Mouse (Mus musculus) embryo, embryonic 10 days (tissue): ENCODE measurements around the gene R3hdm2.

ENCODE experiments used
- DNase-seq: peaks from one replicate; pipeline ENCODE4 v3.0.0-alpha.2; 2015; ENCODE audit warnings: low spot score

Gene R3hdm2

DNA sequence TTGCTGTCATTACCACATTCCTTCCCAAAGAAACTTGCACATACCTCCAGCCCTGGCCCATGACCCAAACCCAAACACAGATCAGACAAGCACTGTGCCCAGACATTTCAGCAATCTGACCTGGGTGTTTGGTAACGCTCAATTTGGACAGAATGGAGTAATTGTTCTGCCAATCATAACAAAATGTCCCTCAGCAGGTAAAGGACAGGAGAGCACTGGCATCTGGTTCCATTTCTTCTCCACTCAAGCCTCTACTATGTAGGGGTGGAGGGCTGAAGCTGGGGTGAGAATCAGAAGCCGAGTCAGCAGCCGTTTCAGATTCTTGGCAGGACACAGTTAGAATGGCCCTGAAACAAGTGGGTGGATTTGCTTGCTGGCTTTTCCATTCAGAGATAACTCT lies 112.0 kb downstream of the R3hdm2 start:
- DNase-seq, result no peak

DNA sequence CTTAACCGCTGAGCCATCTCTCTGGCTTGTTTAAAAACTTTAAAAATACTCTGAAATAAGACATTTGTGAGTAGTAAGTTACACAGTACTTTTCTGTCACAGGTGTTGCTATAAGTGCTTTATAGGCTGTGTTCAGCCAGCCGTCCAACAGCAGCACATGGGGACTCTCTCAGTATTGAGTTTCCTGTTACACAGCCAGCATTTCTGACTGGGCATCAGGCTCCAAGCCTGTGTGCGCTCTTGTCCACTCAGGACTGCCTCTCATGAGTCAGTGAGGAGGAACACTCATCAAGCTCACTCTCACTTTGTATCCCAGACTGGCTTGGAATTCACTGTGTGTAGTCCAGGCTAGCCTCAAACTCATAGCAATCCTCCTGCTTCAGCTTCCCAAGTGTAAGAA lies 116.0 kb downstream of the R3hdm2 start:
- DNase-seq, result no peak

DNA sequence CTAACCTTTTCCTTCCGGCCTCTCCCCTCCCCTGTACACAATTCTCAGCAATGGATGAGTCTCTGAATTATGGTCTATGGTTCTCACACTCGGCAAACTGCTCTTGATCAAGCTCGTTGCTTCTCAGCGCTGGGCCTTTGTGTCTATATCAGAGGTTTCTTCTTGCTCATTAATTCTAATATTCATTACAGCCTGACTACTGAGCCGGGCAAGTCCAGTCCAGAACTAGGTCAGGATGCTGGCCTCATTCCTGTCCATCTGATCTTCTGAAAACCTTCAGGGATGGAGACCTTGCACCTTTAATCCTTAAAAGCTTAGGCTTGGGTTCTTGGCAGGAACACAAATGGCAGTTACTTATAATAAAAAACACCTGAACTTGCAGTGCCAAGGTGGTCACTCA lies 119.4 kb downstream of the R3hdm2 start:
- no peak for DNase-seq

DNA sequence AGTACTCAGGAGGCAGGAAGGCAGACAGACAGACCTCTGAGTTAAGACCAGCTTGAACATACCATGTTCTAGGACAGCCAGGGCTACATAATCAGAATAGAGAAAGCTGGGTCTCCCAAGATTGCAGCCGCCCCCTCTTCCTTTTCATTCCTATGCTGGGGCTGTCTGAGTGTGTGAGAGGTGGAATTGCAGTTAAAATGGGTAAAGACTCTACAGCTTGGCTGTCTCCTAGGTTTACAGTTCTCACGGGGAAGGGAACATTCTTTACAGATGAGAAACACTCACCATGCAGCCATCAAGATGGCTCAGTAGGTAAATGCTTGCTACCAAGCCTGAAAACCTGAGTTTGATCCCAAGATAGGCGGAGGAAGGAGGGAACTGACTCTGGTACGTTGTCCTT lies 119.9 kb downstream of the R3hdm2 start:
- DNase-seq, result no peak

DNA sequence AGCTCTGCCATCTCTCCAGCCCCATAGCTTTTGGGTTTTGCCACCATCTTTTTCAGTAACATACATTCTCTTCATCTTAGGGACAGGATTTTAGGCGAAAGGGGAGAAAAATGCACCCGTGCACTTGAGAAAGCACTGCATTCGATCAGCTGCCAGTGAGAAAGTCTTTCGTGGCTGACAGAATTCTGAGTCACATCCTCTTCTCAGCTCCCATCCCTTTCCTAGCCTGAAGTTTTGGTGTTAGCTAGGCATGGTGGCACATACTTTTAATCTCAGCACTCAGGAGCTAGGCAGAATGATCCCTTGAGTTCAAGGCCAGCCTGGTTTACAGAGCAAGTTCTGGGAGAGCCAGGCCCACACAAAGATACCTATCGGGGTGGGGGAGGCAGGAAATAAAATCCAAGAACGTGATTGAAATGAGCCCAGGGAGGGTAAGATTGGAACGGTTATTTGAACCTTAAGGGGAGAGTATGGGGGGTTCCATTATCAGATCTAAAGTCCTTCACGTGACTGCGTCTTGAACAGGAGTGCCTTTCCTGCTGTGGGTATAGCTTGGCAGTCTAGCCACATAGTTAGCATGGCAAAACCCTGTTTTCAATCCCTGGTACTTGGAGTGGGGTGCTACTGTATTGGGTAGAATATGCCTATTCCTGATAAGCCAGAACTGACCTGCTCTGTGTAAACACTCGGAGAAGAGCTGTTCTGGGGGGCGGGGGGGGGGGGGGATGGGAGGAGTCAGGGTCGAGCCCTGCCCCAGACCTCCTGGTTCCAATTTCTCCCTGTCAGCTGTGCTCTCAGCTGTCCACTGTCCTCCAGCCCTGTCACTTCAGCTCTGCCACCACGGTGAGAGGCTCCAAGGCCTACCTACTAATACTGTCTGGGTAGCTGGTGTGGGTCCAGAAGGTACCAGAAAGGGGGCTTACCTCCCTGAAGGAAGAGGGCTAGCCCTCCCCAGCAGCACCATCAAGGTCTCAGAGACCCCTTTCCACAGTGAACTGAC lies 121.1 kb downstream of the R3hdm2 start, which contains the start of gene Stac3:
Gene Stac3, plus strand, starts transcription at position 793 of the 1,000 bp plus-strand sequence.
- no peak for DNase-seq

DNA sequence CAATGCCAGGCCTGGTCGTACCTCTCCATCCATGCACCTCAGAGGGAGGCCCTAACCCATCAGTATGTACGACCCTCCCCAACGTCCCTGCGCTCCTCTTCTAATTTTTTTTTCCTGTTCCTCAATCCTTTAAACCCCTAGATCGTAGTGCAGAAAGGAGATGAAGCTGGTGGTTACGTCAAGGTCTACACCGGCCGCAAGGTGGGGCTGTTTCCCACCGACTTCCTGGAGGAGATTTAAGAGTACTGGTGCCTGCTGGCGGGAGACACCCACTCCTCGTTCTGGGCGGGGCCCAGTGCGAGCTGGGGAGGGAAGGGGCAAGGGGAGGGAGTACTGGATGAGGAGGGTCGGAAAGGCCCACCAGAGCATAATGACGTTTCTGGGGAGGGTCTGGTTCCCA lies 128.1 kb downstream of the R3hdm2 start:
- DNase-seq, result peak; percentile 87

DNA sequence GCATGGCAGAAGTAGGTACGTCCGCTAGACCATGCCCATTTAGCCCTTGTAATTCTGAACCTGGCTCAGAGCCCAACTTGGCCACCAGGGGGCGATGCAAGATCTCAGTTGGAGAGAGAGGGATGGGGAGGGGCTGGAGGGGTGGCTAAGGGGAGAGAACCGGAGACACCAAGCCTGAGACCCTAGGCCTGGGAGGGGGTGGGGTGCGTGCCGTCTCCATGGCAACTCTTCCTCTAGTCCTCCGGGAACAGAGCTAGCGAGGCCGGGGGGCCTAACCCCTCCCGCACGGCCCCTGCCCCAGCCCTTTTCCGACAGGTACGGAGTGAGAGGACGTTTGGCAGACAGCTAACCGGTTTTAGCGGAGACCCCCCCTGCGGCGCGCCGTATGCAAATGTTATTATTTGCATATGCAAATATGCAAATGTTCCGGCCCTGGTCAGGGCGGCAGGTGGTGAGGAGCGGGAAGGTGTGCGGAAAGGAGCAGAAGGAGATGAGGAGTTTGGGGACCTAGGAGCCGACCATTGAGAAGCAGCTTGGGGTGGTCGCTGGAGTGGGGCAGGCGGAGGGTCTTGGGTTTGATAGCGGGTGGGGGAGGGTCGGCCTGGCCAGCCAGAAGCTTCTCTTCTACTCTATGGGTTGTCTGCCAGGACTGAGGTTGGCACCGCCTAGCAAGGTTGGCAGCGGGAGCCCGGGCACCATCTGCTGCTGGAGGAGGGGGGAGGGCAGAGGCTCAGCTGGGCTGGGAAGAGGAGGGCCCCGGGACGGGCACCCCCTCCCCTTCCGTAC lies 129.1 kb downstream of the R3hdm2 start:
- DNase-seq, result peak; percentile 95

DNA sequence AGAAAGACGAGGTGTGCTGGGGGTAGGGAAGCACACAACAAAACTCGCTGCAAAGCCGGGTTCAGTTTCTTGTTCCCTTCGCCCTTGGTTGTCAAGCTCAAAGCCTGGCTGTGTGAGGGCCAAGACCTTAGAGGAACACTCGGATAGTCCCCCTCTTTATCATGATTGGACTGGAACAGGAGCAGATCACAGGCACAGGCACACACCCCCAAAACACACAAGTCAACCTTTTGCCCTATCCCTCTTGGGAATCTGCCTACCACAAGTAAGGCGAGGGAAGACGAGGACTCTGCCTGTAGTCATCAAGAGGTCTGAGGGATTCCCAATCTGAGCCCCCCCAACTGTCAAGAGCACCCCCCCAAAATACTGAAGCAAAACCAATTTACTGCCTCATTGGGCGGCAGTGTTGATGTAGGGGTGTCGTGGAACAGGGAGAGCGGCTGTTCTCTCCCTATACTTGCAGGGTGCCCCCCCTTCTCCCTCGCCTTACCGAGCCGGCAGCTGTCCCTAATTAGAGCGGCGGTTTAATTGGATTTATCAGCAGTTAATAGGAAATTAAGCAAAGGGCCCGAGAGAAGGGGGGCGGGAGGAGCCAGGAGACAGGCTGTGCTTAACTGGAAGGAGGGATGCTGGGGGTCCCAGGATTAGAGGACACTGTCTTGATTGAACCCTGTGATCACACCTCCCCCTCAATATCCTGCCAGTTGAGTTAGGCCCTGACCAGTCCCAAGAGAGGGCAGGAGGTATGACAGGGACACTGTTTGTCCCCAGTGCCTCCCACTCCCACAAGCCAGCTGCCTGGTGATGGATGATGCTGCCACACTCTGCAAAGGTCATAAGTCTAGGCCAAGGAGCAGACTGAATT lies 129.9 kb downstream of the R3hdm2 start:
- DNase-seq, result peak; percentile 72

DNA sequence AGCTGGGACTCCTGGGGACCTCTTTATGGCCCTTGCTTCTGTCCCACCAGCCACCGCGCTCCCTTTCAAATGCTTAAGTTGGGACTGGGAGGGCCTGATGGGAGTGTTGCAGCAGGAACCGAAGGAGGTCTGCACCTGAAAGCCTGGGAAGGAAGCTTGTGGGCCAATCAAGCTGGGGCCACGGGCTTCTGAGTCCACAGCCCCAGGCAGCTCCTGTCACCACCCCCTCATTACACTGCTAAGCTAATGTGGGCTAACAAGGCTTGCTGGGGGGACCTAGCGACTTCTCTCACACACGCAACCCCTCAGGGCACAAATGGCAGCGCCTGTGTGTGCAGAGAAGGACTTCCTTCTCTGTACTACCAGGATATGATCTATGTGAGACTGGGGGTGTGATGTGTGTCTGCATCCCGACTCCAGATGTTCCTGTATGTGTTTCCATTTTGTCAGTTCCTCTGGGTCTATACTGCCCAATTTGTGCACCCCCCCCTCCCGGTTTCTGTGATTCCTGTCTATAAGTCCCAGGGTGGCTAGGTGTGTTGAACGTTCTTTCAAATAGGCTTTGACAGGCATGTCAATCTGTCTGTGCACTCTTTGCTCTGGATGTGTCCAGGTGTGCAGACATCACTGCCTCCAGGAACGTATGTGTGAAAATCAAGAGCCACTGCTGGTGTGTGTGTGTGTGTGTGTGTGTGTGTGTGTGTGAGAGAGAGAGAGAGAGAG lies 130.9 kb downstream of the R3hdm2 start:
- DNase-seq, result peak; percentile 28

DNA sequence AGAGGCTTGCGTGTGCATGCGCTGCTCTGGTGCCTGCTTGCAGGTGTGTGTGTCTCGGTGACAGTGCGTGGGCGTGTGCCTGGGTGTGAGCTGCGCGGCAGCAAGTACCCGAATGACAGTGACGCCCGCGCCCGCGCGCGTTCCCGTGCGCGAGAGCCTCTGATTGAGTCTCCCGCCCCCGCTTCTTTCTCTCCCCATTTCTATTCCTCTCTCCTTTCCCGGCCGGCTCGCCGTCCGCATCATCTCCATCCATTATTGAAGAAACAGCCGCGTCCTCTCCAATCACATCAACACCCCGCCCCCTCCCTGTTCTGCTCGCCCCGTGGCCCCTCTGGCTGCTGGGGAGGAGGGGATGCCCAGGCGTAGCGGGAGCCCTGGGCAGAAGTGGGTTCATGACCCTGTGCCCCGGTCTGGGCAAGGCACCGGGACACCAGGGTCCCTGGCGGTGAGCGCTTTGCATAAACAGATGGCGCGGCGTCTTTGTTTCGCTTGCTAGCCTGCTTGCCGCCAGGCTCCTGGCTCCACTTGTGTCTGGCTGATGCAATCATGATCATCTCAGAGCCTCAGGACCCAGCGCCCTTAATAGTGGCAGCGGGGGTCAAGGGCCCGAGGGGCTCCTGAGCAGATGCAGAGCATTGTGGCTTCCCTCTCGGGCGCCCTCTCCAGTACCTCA lies 131.6 kb downstream of the R3hdm2 start:
- DNase-seq, result peak; percentile 65

DNA sequence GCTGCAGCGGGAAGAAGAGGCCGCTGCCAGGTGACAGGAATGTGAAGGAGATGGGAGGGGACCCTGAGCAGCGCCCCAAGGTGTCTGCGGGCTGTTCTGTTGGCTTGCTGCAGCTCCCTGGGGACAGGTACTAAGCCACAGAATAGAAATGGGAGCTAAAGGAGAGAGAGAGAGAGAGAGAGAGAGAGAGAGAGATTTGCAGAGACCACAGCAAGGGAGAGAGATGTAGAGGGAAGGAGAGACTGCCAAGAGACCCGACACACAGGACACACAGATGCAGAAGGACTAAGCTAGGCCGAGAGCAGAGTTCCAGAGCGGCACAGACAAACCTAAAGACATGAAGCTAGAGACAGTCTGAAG lies 132.2 kb downstream of the R3hdm2 start:
- no peak for DNase-seq

DNA sequence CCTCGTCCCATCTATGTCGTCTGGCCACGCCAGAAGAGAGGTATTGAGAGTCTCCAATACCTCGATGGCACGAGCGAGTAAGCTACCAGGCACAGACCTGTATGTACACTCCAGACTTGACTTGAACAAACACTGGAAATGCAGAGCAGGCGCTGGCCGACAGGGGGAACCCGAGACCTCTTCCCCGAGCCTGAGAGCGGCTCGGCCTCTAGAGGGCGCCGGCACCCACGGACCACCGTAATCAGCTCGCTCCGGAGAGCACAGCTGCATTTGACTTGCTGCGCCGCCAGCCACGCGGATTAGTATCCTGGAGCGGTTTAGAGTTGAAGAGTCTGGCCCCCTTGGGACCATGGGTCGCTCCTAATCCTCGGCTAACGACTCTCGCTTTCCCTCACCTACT lies 132.7 kb downstream of the R3hdm2 start:
- DNase-seq, result peak; percentile 95

DNA sequence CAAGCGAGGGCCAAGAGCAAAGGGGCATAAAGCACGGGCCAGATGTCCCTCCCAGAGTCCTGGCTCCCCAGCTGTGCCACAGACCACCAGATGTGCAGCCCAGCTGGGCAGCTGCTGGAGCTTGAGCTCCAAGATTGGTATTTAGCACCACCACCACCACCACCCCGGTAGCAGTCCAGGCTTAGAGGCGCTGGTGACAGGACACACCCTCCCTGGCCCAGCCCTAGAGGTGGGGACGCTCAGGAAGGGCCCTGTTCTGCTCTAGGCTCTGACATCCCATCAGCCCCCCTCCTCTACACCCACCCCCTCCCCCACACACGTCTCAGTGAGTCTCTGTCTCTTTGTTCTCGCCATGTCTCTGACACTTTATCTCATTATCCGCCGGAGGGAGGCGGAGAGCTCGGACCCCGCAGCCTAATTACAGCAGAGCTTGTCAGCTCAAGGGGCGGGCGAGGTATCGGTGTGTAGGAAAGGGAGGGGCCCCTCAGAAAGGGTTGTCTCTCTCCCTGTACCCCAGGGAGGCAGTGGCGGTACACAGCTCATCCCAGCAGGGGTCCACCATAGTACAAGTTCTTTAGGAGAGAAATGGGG lies 133.5 kb downstream of the R3hdm2 start:
- no peak for DNase-seq

DNA sequence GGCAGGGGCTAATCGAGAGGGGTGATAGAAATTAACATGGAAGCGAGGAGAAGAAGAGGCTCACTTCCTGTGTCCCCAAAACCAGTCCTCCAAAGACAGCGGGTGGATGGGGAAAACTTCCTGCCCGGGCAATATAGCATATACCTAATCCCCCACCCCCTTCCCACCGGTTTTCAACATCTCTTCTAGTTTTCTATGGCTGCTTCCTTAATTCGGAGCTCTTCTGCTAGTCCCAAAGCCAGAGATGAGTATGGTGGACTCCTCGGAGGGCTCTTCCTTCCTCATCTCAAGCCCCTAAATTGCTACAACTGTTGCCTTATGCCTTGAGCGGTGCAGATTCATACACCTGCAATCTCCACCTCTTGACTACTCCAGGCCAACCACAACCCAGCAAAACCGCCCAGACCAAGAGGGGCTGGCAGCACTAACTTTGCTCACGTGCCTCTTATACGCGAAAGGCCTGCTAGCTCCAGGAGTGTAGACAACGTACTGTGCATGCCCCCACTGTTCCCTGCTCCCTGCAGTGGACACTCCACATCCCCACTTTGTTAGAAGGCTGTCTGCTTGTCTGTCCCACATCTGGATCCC lies 134.1 kb downstream of the R3hdm2 start:
- no peak for DNase-seq

DNA sequence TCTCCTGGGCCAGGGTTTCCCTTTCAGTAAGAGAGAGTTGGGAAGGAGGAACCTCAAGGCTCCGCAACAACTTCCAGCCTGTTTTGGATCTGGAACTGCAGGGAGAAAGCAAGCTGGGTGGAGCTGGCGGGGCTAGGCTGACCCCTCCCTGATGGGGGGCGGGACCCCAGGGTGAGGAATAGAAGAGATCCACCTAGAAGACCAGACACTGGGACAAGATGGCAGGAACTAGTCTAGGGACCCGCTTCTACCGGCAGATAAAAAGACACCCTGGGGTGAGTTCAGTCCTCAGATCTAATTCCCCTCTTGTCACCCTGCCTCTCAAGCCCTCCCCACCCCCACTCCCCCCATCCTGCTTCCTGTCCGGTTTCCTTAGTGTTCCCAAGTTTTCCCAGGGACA lies 134.6 kb downstream of the R3hdm2 start, which contains the start of gene Ndufa4l2:
Gene Ndufa4l2, plus strand, starts transcription at position 204 of the 400 bp plus-strand sequence.
- no peak for DNase-seq

DNA sequence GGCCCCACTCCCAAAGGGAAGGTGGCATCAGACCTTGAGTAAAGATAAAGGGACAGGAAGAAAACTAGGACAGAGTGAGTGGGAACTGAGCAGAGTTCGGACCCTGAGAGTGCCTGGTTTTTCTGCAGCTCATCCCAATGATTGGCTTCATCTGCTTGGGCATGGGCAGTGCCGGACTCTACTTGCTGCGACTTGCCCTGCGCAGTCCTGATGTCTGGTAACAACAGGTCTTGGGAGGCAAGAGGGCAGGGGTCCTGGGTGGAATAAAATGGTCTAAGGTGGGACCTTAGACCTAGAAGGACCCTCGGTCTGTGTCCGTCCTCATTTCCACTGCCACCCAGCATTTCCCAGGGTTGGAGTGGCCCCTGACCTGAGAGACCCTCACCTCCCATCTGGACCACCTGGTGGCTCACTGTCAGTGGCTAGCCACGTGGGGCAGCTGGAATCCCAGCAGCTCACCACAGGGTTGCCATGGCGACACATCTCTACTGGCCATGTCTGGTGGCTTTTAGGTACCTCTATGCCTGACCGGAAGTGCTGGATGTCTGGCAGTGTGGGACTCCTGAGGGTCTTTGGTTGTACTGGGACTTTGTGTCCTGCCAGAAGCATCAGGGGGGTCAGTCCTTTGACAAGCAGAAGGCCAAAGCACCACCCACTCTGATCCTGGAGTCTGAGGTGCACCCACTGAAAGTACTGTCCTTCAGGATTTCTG lies 135.3 kb downstream of the R3hdm2 start:
- DNase-seq, result peak; percentile 73

DNA sequence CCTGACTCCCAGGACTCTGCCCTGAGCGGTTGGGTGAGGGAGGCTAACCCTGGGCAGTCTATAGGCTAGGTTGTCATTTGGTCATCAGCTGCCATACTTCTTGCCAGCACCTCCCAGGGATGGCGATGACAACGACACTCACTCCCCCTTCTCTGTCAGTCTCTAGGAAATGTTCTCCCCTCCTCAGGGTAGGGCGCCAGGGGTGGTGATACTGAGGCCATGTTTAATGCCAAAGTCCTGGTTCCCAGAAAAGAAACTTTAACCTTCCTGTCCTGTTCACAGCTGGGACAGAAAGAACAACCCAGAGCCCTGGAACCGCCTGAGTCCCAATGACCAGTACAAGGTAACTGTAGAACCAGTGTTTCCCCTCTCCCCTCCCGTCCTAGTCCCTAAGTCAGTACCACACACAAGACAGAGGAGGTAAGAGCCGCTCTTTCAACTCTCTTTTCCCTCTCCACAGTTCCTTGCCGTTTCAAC lies 135.9 kb downstream of the R3hdm2 start:
- DNase-seq, result no peak

DNA sequence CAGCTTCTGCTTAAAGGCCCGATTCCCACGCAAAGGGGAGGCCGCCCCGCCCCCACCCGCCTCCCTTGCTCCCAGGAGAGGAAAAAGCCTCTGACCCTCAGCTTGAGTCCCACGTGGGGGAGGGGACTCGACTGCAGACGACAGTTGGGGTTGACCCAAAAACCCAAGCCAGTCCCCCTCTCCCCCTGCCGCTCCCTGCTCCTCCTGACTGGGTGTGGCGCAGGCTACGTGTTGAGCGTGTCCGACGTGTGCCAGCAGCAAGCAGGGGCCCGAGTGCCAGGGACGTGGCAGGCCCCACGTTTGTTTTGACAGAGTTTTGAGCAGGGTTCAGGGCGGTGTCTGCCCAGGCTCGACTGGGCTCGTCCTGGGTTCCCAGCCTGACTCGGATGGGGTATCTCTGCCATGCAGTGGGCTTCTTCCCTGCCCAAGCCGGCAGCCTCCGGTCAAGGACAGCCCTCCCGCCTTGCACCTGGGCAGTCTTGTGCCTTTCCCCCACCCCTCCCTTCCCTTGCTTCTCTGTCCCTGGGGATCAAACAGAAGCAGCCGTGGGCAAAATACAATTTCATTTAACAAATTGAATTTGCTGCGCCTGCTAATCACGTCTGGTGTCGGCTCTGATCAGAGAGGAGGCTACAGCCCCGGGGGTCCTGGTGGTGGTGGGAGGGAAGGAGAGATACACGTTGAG lies 136.6 kb downstream of the R3hdm2 start:
- peak; percentile 74 for DNase-seq
